Mouse (Mus musculus) MEL (cell line): ENCODE measurements around the gene Cwc25. TPM values are rescaled to one million over a fixed set of nuclear protein-coding genes. Genes with fewer than 3 reads are reported as not detected.

Experiments used
- DNase-seq: peaks from one replicate; pipeline ENCODE4 v3.0.0; 2011; ENCODE audit warnings: low read depth, low spot score
- H3K27ac ChIP-seq: 2 replicates; pipeline ENCODE4 v1.5.1; 2012; ENCODE audit warnings: low read depth, mild to moderate bottlenecking, control low read depth, low read length, moderate library complexity; ENCODE audit not compliant: control insufficient read depth
- H3K27me3 ChIP-seq, 2 experiments: fragments of 150-350 bp in 1 of 2; sonication (generic) in 1 of 2; 2 replicates each; pipeline ENCODE4 v1.6.1; 2012; ENCODE audit warnings: low read length in 2 of 2, mild to moderate bottlenecking in 2 of 2, improper control_type of control experiment in 1 of 2, moderate library complexity in 1 of 2; ENCODE audit not compliant: insufficient read depth in 2 of 2, control insufficient read depth in 1 of 2
- H3K36me3 ChIP-seq, 2 experiments: 2 replicates each; pipeline ENCODE4 v1.6.1; 2012 to 2014; ENCODE audit warnings: low read length in 2 of 2, improper control_type of control experiment in 1 of 2, inconsistent platforms in 1 of 2, mild to moderate bottlenecking in 1 of 2; ENCODE audit not compliant: insufficient read depth in 2 of 2, control insufficient read depth in 1 of 2
- H3K4me1 ChIP-seq, 2 experiments: fragments of 150-350 bp in 1 of 2; sonication (generic) in 1 of 2; 2 replicates each; pipeline ENCODE4 v1.6.1; 2012; ENCODE audit warnings: low read length in 2 of 2, improper control_type of control experiment in 1 of 2, mild to moderate bottlenecking in 1 of 2; ENCODE audit not compliant: insufficient read depth in 2 of 2, control insufficient read depth in 1 of 2
- H3K4me3 ChIP-seq, 2 experiments: fragments of 150-350 bp in 1 of 2; sonication (generic) in 1 of 2; 2 replicates each; pipeline ENCODE4 v1.5.1; 2012; ENCODE audit warnings: low read depth in 2 of 2, low read length in 2 of 2, mild to moderate bottlenecking in 2 of 2, moderate library complexity in 2 of 2, control low read depth in 1 of 2, improper control_type of control experiment in 1 of 2; ENCODE audit not compliant: control insufficient read depth in 1 of 2, insufficient read depth in 1 of 2
- H3K79me2 ChIP-seq: 2 replicates; pipeline ENCODE4 v1.6.1; 2012; ENCODE audit warnings: mild to moderate bottlenecking, low read length, moderate library complexity; ENCODE audit not compliant: control insufficient read depth, poor library complexity, insufficient read depth
- H3K9ac ChIP-seq: 2 replicates; pipeline ENCODE4 v1.6.1; 2012; ENCODE audit warnings: low read depth, mild to moderate bottlenecking, control low read depth, low read length, moderate library complexity; ENCODE audit not compliant: control insufficient read depth, poor library complexity, severe bottlenecking
- H3K9me3 ChIP-seq: fragments of 150-350 bp; sonication (generic); replicated peaks from 2 replicates; pipeline ENCODE4 v1.6.1; 2012; ENCODE audit warnings: mild to moderate bottlenecking, low read length, improper control_type of control experiment, moderate library complexity; ENCODE audit not compliant: insufficient read depth
- BHLHE40 ChIP-seq: IDR thresholded peaks from 2 replicates; pipeline ENCODE4 v1.6.1; 2012; ENCODE audit warnings: low read depth, mild to moderate bottlenecking, inconsistent platforms, low read length, improper control_type of control experiment, borderline replicate concordance
- CHD1 ChIP-seq: IDR thresholded peaks from 2 replicates; pipeline ENCODE4 v1.6.1; 2012; ENCODE audit warnings: low read depth, mild to moderate bottlenecking, inconsistent platforms, low read length, improper control_type of control experiment
- CTCF ChIP-seq, 3 experiments: IDR thresholded peaks in 2 of 3; conservative IDR thresholded peaks in 1 of 3; 2 replicates each; pipeline ENCODE4 v1.5.1; 2011 to 2012; ENCODE audit warnings: low read length in 3 of 3, low read depth in 2 of 3, mild to moderate bottlenecking in 2 of 3, improper control_type of control experiment in 1 of 3, inconsistent platforms in 1 of 3, mixed read lengths in 1 of 3, moderate library complexity in 1 of 3; ENCODE audit not compliant: control insufficient read depth in 1 of 3, insufficient read depth in 1 of 3, poor library complexity in 1 of 3, severe bottlenecking in 1 of 3
- E2F4 ChIP-seq: IDR thresholded peaks from 2 replicates; pipeline ENCODE4 v1.6.1; 2011; ENCODE audit warnings: low read depth, low read length, improper control_type of control experiment, borderline replicate concordance
- ETS1 ChIP-seq: IDR thresholded peaks from 2 replicates; pipeline ENCODE4 v1.6.1; 2012; ENCODE audit warnings: low read depth, mild to moderate bottlenecking, inconsistent platforms, low read length, improper control_type of control experiment, moderate library complexity
- GABPA ChIP-seq: IDR thresholded peaks from 2 replicates; pipeline ENCODE4 v1.6.1; 2012; ENCODE audit warnings: low read depth, mild to moderate bottlenecking, inconsistent platforms, low read length, improper control_type of control experiment, moderate library complexity
- HCFC1 ChIP-seq: IDR thresholded peaks from 2 replicates; pipeline ENCODE4 v1.6.1; 2012; ENCODE audit warnings: low read depth, mild to moderate bottlenecking, inconsistent platforms, low read length, improper control_type of control experiment, moderate library complexity
- MAFK ChIP-seq: IDR thresholded peaks from 2 replicates; pipeline ENCODE4 v1.6.1; 2011; ENCODE audit warnings: low read depth, mild to moderate bottlenecking, low read length, improper control_type of control experiment, borderline replicate concordance
- MAX ChIP-seq: IDR thresholded peaks from 2 replicates; pipeline ENCODE4 v1.6.1; 2011; ENCODE audit warnings: low read length, improper control_type of control experiment
- MEF2A ChIP-seq: IDR thresholded peaks from 2 replicates; pipeline ENCODE4 v1.6.1; 2014; ENCODE audit warnings: low read depth, mild to moderate bottlenecking, inconsistent platforms, low read length, improper control_type of control experiment; ENCODE audit not compliant: poor library complexity, insufficient replicate concordance, severe bottlenecking; ENCODE audit errors: extremely low read depth
- MYB ChIP-seq: IDR thresholded peaks from 2 replicates; pipeline ENCODE4 v1.6.1; 2011; ENCODE audit warnings: mild to moderate bottlenecking, low read depth, low read length, improper control_type of control experiment
- MYC ChIP-seq: IDR thresholded peaks from 2 replicates; pipeline ENCODE4 v1.6.1; 2011; ENCODE audit warnings: low read depth, mild to moderate bottlenecking, low read length, improper control_type of control experiment, moderate library complexity
- POLR2A ChIP-seq, 2 experiments: IDR thresholded peaks; 2 replicates each; pipeline ENCODE4 v1.6.1; 2011 to 2012; ENCODE audit warnings: low read length in 2 of 2, mild to moderate bottlenecking in 2 of 2, control low read depth in 1 of 2, improper control_type of control experiment in 1 of 2, low read depth in 1 of 2, moderate library complexity in 1 of 2; ENCODE audit not compliant: control insufficient read depth in 1 of 2, insufficient read depth in 1 of 2, poor library complexity in 1 of 2
- POLR2AphosphoS2 ChIP-seq: IDR thresholded peaks from 2 replicates; pipeline ENCODE4 v1.6.1; 2011; ENCODE audit warnings: low read length, improper control_type of control experiment
- POLR2AphosphoS5 ChIP-seq: IDR thresholded peaks from 2 replicates; pipeline ENCODE4 v1.6.1; 2012; ENCODE audit warnings: low read depth, borderline replicate concordance, mild to moderate bottlenecking, inconsistent platforms, low read length, moderate library complexity, mixed read lengths
- RAD21 ChIP-seq: IDR thresholded peaks from 2 replicates; pipeline ENCODE4 v1.6.1; 2011; ENCODE audit warnings: mild to moderate bottlenecking, low read depth, low read length, improper control_type of control experiment
- RCOR1 ChIP-seq: IDR thresholded peaks from 2 replicates; pipeline ENCODE4 v1.6.1; 2012; ENCODE audit warnings: low read depth, mild to moderate bottlenecking, inconsistent platforms, low read length, improper control_type of control experiment
- SIN3A ChIP-seq: IDR thresholded peaks from 2 replicates; pipeline ENCODE4 v1.6.1; 2012; ENCODE audit warnings: low read length, improper control_type of control experiment, inconsistent platforms
- SMC3 ChIP-seq: IDR thresholded peaks from 2 replicates; pipeline ENCODE4 v1.6.1; 2011; ENCODE audit warnings: low read depth, low read length, improper control_type of control experiment
- USF2 ChIP-seq, 2 experiments: IDR thresholded peaks; 2 replicates each; pipeline ENCODE4 v1.6.1; 2011 to 2012; ENCODE audit warnings: improper control_type of control experiment in 2 of 2, low read length in 2 of 2, borderline replicate concordance in 1 of 2, inconsistent platforms in 1 of 2, low read depth in 1 of 2, mild to moderate bottlenecking in 1 of 2; ENCODE audit not compliant: insufficient read depth in 1 of 2
- ZC3H11A ChIP-seq: IDR thresholded peaks from 2 replicates; pipeline ENCODE4 v1.6.1; 2012; ENCODE audit warnings: low read depth, mild to moderate bottlenecking, inconsistent platforms, low read length, improper control_type of control experiment
- ZKSCAN1 ChIP-seq: IDR thresholded peaks from 2 replicates; pipeline ENCODE4 v1.6.1; 2012; ENCODE audit warnings: low read depth, mild to moderate bottlenecking, inconsistent platforms, low read length, improper control_type of control experiment, moderate library complexity
- ZNF384 ChIP-seq: IDR thresholded peaks from 2 replicates; pipeline ENCODE4 v1.6.1; 2012; ENCODE audit warnings: low read depth, mild to moderate bottlenecking, inconsistent platforms, low read length, improper control_type of control experiment
- polyA plus RNA-seq, 2 experiments: library from polyadenylated mRNA; stranded (reverse) in 1 of 2; unstranded in 1 of 2; fragments of >175 nt in 1 of 2; fragments of >200 nt in 1 of 2; gene quantifications; 2 replicates each; pipeline versions ENCODE4 v1.2.1 to v1.2.4; 2012; ENCODE audit warnings: low replicate concordance in 2 of 2, low read depth in 1 of 2; ENCODE audit not compliant: insufficient read length in 2 of 2, insufficient read depth in 1 of 2, missing spikeins in 1 of 2
- total RNA-seq: library from RNA; depleted of rRNA; stranded (reverse); fragments of 300-350 nt; gene quantifications from 2 replicates; pipeline ENCODE4 v1.2.3, GENCODE M21; 2012

Gene Cwc25
- total and polyA plus RNA-seq, 3 experiments, result 16.7 to 20.8 TPM; not detected in 1

GRCm38 (mm10) chr11:97740190-97740589, 26.2 kb downstream of the Cwc25 start:
- Histone ChIP-seq H3K27ac (no peak overlapping the region), H3K9ac (no peak overlapping the region)
- TF ChIP-seq POLR2AphosphoS2 (no peak), RCOR1 (no peak), ZKSCAN1 (no peak), MAFK (no peak)
- TF ChIP-seq, all 39 proteins: peak for 0
- no peak for DNase-seq
- no peaks in the 10 kb centered on the region for H3K9me3 ChIP-seq
- no peaks in the 10 kb centered on the region for H3K27me3 ChIP-seq
- 0 out of 4 replicates have a peak, but pooled peaks cover 0 to 2% of the 10 kb centered on the region in 2 experiments for H3K36me3 ChIP-seq
- no peak overlapping the region for H3K4me3 ChIP-seq
- peaks cover 45% of the 10 kb centered on the region for H3K79me2 ChIP-seq
- peaks cover 0 to 7% of the 10 kb centered on the region in 2 experiments; a peak in 1 of 4 replicates for H3K4me1 ChIP-seq

DNA sequence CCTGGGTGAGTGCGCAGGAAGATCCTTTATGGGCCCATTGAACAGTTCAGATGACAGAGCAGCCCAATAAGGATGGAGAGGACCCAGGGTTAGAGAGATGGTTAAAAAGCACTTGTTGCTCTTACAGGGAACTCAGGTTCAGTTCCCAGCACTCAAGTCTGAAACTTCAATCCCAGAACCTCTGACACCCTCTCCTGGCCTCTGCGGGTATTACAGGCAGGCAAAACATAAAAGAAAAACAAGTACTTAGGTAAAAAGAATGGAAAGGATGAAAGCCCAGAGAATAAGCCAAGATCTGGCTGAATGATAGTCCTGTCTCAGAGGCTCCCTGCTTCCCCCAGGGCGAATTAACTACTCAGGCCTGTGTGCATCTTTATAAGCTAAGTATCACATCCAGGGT, 27.2 kb downstream of the Cwc25 start:
- peak; percentile 86 for DNase-seq
- Histone ChIP-seq H3K4me3 (no peak overlapping the region), H3K27ac (no peak overlapping the region), H3K27me3 (no peaks in the 10 kb centered on the region), H3K79me2 (peaks cover 44% of the 10 kb centered on the region), H3K36me3 (0 out of 4 replicates have a peak, but pooled peaks cover 0 to 2% of the 10 kb centered on the region in 2 experiments), H3K9me3 (no peaks in the 10 kb centered on the region), H3K4me1 (peaks cover 0 to 7% of the 10 kb centered on the region in 2 experiments; a peak in 1 of 4 replicates)
- TF ChIP-seq CTCF (IDR thresholded peaks at IDR 0.05 in 2 of 3, conservative IDR thresholded peaks at IDR 0.05 in 1 of 3; ENCODE audit: control insufficient read depth in 1 of 3, insufficient read depth in 1 of 3, low read depth in 2 of 3, low read length in 3 of 3, poor library complexity in 1 of 3, severe bottlenecking in 1 of 3), result peak; percentile 44 to 68 (median 55)
- no peak for TF ChIP-seq E2F4
- no peak for TF ChIP-seq CHD1
- TF ChIP-seq ZNF384, result no peak
- no peak for TF ChIP-seq POLR2A (IDR thresholded peaks at IDR 0.05; ENCODE audit: control insufficient read depth in 1 of 2, insufficient read depth in 1 of 2, low read depth in 1 of 2, low read length in 2 of 2, poor library complexity in 1 of 2)
- TF ChIP-seq MEF2A, result no peak
- no peak for TF ChIP-seq MAX
- TF ChIP-seq MYC, result no peak
- TF ChIP-seq RAD21, result peak; percentile 53
- peak; percentile 44 for TF ChIP-seq SMC3
- TF ChIP-seq, all 39 proteins: peak for 3
- H3K9ac ChIP-seq, result no peak overlapping the region

GRCm38 (mm10) chr11:97738703-97739102, 27.7 kb downstream of the Cwc25 start:
- no peak overlapping the region for H3K27ac ChIP-seq
- H3K4me3 ChIP-seq, result no peak overlapping the region
- peak; percentile 82 for DNase-seq
- H3K9ac ChIP-seq, result no peak overlapping the region
- no peaks in the 10 kb centered on the region for H3K27me3 ChIP-seq
- peaks cover 40% of the 10 kb centered on the region for H3K79me2 ChIP-seq
- no peaks in the 10 kb centered on the region for H3K9me3 ChIP-seq
- H3K4me1 ChIP-seq, result peaks cover 0 to 7% of the 10 kb centered on the region in 2 experiments; a peak in 1 of 4 replicates
- 0 out of 4 replicates have a peak, but pooled peaks cover 0 to 2% of the 10 kb centered on the region in 2 experiments for H3K36me3 ChIP-seq
- TF ChIP-seq HCFC1 (0 out of 2 replicates have a peak, but pooled peaks have one; percentile 22), RAD21 (peak; percentile 19), BHLHE40 (no peak), MYB (no peak), ZC3H11A (no peak), ZNF384 (no peak), MAFK (no peak), SIN3A (peak; percentile 32; the same call in 1 of the 2 replicates), RCOR1 (no peak), USF2 (IDR thresholded peaks at IDR 0.05; ENCODE audit: borderline replicate concordance in 1 of 2, insufficient read depth in 1 of 2, low read depth in 1 of 2, low read length in 2 of 2) (no peak), CHD1 (no peak), GABPA (no peak), MYC (no peak), ETS1 (no peak), MAX (no peak), POLR2AphosphoS5 (no peak), CTCF (IDR thresholded peaks at IDR 0.05 in 2 of 3, conservative IDR thresholded peaks at IDR 0.05 in 1 of 3; ENCODE audit: control insufficient read depth in 1 of 3, insufficient read depth in 1 of 3, low read depth in 2 of 3, low read length in 3 of 3, poor library complexity in 1 of 3, severe bottlenecking in 1 of 3) (peak; percentile 67 to 81 (median 80)), SMC3 (peak; percentile 41)
